Mouse (Mus musculus) c-Kit-positive CD71-positive TER-119-positive erythroid progenitor cells, embryonic 14.5 days (primary cell): ENCODE results near the gene Fads2.

Source experiments
- DNase-seq: peaks from one replicate; pipeline ENCODE4 v3.0.0-alpha.2; 2013; ENCODE audit warnings: low spot score

The Fads2 gene

GRCm38 (mm10) chr19:10102054-10102700 is 631 bp upstream of the Fads2 start:
- peak; percentile 37 for DNase-seq

DNA sequence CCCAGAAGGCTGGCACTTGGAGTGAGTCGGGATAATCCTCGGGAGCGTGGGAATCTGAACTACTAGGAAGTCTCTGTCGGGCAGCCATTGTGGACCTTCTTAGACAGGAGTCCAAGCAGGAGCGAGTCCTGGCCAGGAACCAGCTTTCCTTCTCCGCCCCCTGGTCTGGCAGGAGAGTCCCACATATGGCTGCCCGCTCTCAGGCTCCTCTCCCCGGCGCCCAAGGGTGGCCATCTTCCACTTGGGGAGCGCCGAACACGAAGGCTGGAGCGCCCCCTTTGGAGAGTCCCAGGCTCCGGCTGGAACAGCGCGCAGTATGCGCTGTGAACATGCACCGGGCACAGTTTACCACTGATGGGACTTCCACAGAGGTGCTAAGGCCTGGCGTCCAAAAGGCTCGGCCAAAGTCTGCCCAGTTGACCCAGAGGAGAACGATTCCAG is 895 bp downstream of the Fads2 start:
- peak; percentile 82 for DNase-seq

DNA sequence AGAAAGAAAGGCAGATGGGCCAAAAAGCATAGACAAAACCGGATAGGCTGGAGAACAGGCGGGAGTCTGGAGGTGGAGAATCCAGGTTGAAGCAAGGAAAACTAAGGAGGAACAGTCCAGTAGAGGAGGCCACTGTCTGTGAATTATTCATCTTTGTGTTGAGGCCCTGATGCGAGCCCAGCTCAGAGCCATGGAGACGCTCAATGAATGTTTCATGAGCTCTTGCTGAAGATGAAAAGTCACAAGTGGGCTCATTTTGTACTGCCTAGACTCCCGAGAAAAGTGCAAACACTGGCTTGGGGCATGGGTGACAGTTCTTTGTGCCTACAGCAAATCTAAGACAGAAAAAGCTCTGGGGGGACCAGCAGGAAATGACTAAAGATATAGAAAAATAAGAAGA is 3.7 kb downstream of the Fads2 start:
- no peak for DNase-seq

DNA sequence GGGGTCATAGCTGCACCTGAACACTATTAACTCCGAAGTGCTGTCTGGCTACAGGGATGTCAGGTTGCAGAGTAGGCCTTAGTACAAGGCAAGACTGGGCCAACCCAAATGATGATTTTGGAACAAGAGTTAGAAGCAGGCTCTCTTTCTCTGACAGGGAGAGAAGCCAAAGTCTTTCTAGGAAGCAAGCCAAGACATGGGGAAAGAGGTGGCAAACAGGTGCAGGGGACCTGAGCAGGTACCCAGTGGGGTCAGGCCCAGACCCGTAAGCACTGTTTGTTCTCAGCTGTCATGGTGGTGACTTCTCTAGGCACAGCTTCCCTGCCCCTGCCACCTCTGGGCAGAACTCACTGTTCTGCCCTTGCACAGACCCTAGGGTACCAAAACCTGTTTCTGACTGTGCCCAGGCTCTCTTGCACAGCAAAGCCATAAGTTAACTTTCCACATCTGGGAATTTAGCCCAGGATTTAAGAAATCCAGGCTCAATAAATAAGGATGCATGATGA is 5.1 kb downstream of the Fads2 start:
- no peak for DNase-seq

GRCm38 (mm10) chr19:10094695-10095094 is 6.9 kb downstream of the Fads2 start:
- DNase-seq, result no peak

DNA sequence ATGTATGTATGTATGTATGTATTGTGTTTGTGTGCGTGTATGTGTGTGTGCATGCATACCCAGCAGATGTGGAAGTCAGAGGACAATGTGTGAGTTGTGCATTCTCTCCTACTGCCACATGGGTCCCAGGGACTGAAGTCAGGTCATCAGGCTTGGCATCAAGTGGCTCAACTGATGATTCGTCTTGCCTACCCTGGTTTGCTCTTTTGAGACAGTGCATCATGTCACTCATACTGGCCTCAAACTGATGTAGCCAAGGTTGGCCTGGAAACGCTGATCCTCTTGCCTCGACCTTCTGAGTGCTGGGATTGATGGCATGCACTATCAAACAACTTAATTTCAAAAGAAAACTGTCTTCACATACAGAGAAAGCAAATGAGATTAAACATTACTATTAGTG is 7.7 kb downstream of the Fads2 start:
- DNase-seq, result no peak

DNA sequence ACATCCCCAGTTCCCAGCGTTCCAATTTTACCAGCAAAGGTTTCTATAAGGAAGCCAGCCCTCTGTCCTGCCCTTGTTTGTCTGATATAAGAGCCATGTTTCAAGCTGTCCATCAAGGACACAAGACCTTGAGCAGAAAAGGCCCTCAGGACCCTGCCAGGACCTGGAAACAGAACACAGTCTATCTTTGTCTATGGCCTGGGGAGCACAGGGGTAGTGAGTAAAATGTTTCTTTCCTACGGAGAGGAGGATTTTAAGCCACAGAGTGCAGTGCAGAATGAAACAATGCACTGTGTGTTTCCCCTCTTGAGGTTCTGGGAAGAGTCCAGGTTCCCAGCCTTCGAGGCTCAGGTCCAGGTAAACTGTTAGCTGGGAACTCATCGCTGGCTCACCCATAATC is 14.6 kb downstream of the Fads2 start:
- DNase-seq, result no peak

DNA sequence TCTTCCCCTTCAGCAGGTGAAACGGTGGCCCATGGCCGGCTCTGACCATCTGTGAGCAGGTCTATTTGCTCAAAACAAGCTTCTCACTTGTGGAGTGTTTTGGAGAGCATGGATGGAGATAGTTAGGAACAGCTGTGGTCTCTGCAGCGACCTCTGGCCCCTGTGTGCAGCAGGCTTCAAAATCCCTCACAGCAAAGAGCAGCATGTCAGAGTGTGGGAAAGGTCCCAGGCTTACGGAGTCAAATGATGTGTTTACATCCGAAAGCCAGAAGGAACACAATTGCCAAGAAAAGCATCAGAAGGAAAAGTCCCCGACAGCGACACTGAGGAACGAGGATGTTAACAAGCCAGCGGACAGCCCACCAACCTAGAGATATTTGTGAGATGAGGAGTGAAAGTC is 16.1 kb downstream of the Fads2 start:
- no peak for DNase-seq

DNA sequence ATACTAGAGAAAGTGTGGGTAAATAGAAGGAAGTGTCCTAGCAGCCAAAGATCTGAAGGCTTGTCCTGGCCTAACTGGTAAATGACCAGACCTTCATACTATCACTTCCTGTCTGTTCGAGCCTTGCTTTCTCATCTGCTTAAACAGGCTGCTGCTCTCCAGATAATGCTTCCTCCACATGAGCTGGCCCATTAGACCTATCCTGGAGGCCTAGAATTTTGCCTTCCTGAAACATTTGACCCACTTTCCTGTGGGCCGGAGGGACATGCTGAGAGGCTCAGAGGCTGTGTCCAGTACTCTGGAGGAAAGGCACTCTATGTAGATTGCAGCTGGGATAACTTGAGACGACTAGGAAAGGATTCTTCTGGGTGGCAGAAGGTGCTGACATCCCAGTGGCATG is 19.4 kb downstream of the Fads2 start:
- DNase-seq, result no peak

- no peak for DNase-seq
These were observed 21.2 kb downstream of the Fads2 start for GRCm38 (mm10) chr19:10080384-10080783.

GRCm38 (mm10) chr19:10078392-10078791 is 23.2 kb downstream of the Fads2 start:
- no peak for DNase-seq

- DNase-seq, result no peak
These were observed 28.4 kb downstream of the Fads2 start for GRCm38 (mm10) chr19:10073145-10073544.

DNA sequence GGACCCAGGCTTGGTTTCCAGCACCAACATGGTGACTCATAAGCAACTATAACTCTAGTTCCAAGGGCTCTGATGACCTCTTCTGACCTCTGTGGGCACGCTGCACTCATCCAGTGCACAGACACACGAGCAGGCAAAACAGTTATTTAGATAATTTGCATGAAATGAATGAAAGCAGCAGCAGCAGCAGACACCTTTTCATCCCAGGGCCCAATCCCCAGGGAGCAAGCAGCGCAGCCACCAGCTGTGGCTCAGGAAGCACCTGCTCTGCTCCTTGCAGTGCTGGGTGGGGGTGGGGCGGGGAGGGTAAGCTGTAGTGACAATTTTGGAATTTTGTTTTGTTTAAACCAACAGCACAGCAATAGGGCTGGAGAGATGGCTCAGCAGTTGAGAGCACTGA is 29.7 kb downstream of the Fads2 start:
- DNase-seq, result no peak

DNA sequence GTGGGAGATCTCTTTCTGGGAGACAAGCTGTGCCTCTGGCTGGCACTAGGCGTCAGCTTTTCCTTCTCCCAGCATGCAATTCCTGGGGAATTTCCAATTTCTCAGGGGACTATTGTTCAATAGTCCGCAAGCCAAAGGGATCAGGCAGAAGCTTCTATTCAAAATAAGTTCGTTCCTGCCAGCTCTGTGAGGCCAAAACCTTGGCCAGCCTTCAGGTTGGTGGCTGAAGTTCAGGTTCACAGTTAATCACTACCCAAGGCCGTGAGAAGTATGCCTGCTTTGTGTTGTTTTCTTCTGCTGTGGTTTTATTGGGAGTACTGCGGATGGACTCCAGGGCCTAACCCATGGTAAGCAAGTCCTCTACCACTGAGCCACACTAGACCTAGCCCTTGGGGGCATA is 30.4 kb downstream of the Fads2 start:
- DNase-seq, result no peak

- DNase-seq, result no peak
These were observed 31.2 kb downstream of the Fads2 start for GRCm38 (mm10) chr19:10070186-10070980.

- DNase-seq, result no peak
These were observed 33.8 kb downstream of the Fads2 start for GRCm38 (mm10) chr19:10067701-10068100.

DNA sequence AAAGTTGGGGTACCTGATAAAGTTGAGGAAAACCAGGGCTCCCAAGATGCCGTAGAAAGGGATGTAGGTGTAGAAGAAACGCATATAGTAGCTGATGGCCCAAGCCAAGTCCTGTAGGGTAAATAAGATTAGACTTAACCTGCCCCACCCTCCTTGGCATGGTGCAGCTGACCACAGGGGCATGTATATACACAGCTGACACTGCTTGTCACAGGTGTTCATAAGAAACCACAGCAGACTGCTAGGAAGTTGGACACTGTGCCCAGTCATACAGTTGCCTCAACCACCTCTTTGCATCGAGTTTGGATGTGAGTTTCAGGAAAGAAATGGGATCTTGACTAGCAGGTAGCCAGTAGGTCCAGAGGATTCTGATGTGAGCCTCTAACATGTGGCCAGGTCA is 35.0 kb downstream of the Fads2 start:
- no peak for DNase-seq

DNA sequence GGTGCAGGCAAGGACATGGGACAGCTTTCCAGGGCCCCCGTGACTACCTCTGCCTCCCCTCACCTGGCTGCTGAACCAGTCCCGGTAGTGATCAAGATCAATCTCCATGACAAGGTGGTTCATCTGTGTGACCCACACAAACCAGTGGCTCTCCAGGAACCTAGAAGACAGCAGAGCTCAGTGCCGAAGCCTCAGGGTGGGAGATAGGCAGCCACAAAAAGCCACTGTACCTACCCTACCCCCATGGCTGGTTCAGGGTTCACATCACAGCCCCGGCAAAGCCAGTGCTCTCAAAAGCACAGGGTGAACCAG is 35.4 kb downstream of the Fads2 start:
- DNase-seq, result no peak

DNA sequence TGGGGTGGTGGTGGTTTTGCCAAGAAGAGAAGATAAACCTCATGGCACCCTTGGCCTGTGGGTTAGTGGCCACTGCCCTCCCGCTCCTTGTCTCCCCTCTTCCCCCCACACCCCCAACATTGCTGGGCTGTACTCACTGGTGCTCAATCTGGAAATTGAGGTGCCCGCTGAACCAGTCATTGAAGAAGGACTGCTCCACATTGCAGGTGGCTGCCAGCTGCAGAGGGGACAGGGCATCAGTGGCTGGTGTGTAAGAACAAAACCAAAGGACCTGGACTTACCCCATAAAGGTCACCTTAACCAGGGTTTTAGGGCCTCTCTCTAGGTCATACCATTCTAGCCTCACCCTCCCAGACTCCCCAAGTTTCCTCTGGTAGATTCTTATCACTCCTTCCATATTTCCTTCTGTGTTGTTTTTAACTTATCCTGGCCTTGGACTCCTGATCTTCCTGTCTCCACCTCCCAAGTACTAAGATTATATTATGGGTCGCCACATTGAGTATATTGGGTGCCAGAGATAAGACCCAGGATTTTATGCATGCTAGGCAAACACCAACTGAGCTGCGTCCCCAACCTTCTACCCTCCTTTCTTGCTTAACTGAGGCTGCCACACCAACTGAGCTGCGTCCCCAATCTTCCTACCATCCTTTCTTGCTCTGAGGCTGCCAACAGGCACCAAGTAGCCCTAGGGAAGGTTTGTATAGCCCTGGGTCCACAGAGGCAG is 35.9 kb downstream of the Fads2 start:
- no peak for DNase-seq

- no peak for DNase-seq
These were observed 37.2 kb downstream of the Fads2 start for GRCm38 (mm10) chr19:10064173-10065012.

DNA sequence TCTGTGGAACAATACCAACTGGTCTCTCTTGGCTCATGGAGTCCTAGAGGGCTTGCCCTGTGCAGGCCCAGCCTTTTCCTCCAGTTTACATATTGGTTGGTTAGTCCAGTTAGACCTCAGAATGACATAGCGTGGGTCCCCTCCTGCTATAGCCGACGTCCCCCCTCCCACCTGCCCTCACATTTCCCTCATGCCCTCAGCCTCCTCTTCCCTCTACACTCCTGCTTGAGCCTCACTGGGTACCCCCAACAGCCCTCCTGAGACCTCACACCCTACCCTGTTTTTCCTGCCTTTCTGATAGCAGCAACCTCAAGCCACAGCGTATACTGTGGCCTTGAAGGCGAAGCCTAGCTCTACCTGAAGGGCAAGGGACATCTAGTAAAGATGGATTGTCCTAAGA is 38.7 kb downstream of the Fads2 start:
- no peak for DNase-seq

- DNase-seq, result no peak
These were observed 39.3 kb downstream of the Fads2 start for GRCm38 (mm10) chr19:10062292-10062691.
